Mouse (Mus musculus): ENCODE data around the gene Gpx3. TPM values are rescaled to one million over a fixed set of nuclear protein-coding genes. Genes with fewer than 3 reads are reported as not detected.

Gene Gpx3
- polyA plus RNA-seq, 1 experiment from 2014 or later, result 68.6 TPM

- H3K9ac ChIP-seq, result no peak overlapping the region
- no peaks in the 10 kb centered on the region for H3K9me3 ChIP-seq (replicated peaks)
- WGBS, result 51% methylated on average over 7 of the region's 7 CpGs
- ATAC-seq (ENCODE audit: low FRiP score), result no peak
- peaks cover 67% of the 10 kb centered on the region for H3K36me3 ChIP-seq
- H3K4me1 ChIP-seq, result no peaks in the 10 kb centered on the region
- no peak overlapping the region for H3K27ac ChIP-seq
- H3K27me3 ChIP-seq, result no peaks in the 10 kb centered on the region
- no peak overlapping the region for H3K4me2 ChIP-seq (replicated peaks)
- H3K4me3 ChIP-seq, result no peak overlapping the region
Measured at GRCm38 (mm10) chr11:54921798-54922197, 19.5 kb downstream of the Gpx3 start.

DNA sequence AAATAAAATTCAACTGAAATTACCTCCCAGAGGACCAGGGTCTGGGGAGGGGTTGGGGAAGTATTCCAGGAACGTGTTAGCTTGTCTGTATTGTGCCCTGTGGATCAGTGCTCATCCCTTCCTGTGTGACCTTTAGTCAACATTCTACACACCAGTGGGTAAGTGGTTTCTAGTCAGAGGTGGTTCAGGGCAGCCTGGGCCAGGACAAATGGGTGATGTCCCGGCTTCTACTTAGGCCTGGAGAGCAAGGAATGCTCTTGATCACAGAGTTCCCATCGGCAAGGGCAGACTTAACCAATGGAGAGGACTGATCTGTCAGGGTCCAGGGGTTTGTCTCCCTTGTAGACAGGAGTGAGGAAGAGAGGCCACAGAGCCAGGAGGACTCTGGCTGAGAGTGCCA lies 20.2 kb downstream of the Gpx3 start:
- Histone ChIP-seq H3K9me3 (replicated peaks) (no peaks in the 10 kb centered on the region), H3K27me3 (no peaks in the 10 kb centered on the region), H3K4me2 (replicated peaks) (no peak overlapping the region), H3K36me3 (peaks cover 60% of the 10 kb centered on the region), H3K4me1 (no peaks in the 10 kb centered on the region), H3K4me3 (no peak overlapping the region), H3K27ac (no peak overlapping the region), H3K9ac (no peak overlapping the region)
- 92% methylated on average over 3 of the region's 3 CpGs for WGBS
- ATAC-seq (ENCODE audit: low FRiP score), result no peak

GRCm38 (mm10) chr11:54924145-54924544 lies 21.9 kb downstream of the Gpx3 start:
- H3K4me1 ChIP-seq, result no peaks in the 10 kb centered on the region
- H3K9ac ChIP-seq, result no peak overlapping the region
- WGBS, result 89% methylated on average over 14 of the region's 14 CpGs
- H3K36me3 ChIP-seq, result peaks cover 53% of the 10 kb centered on the region
- no peak overlapping the region for H3K27ac ChIP-seq
- H3K4me3 ChIP-seq, result no peak overlapping the region
- no peaks in the 10 kb centered on the region for H3K9me3 ChIP-seq (replicated peaks)
- no peak overlapping the region for H3K4me2 ChIP-seq (replicated peaks)
- no peak for ATAC-seq (ENCODE audit: low FRiP score)
- H3K27me3 ChIP-seq, result no peaks in the 10 kb centered on the region

DNA sequence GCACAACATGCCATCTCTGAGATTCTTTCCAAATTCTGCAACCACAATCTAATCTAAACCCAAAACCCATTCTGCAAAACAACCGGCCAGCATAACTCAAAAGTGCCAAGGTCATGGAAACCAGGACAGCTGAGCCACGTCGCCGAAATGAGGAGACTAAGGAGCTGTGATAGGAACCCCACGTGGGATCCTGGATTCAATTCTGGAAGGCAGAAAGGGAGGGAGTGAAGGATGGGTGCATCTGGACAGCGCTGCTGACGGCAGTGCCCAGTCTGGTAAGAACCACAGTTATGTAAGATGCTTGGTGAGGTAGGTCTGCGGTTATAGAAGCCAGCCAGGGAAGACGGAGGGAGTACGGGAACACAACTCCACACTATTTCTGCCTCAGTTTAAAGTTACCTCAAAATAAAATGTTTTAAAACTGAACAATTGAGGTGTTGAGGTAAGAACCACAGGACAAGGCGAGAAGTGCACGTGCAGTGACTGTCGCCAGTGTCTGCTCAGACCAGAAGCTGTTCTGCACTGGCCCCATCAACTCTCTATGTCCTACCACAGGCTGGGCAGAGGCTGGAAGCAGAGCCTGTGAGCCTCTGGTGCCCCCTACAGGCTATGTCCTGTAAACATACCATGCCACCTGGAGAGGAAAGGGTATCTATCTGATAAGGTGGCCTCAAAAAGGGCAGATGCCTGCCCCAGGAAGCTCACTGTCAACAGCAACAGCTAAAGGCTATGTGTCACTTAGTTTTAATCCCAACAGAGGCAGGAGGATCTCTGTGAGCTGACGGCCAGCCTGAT lies 25.3 kb downstream of the Gpx3 start:
- Histone ChIP-seq H3K9me3 (replicated peaks) (no peaks in the 10 kb centered on the region), H3K27me3 (no peaks in the 10 kb centered on the region), H3K4me3 (no peak overlapping the region), H3K27ac (no peak overlapping the region), H3K4me1 (no peaks in the 10 kb centered on the region), H3K9ac (no peak overlapping the region), H3K4me2 (replicated peaks) (no peak overlapping the region), H3K36me3 (peaks cover 48% of the 10 kb centered on the region)
- WGBS, result 84% methylated on average over 14 of the region's 14 CpGs
- no peak for ATAC-seq (ENCODE audit: low FRiP score)

DNA sequence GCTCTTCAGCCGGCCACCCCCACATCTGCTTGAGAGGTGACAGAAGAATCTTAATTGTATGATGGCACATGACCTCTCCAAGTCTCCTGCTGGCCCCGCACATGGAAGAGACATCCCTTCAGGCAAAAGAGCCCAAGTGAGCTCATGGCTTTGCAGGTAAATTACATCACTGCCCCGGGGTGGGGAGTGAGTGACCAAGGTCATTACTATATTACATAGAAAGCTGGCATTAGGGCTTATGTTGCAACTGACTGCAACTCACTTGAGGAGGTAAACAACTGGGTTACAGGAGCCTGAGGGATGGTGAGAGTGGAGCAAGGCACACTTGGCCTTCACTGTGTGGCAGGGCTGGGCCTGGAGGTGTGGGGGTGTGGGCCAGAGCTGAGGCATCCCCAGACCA lies 26.0 kb downstream of the Gpx3 start:
- 87% methylated on average over 3 of the region's 3 CpGs for WGBS
- no peaks in the 10 kb centered on the region for H3K9me3 ChIP-seq (replicated peaks)
- H3K9ac ChIP-seq, result no peak overlapping the region
- no peak overlapping the region for H3K27ac ChIP-seq
- H3K27me3 ChIP-seq, result no peaks in the 10 kb centered on the region
- H3K4me3 ChIP-seq, result no peak overlapping the region
- peaks cover 43% of the 10 kb centered on the region for H3K36me3 ChIP-seq
- H3K4me2 ChIP-seq (replicated peaks), result no peak overlapping the region
- ATAC-seq (ENCODE audit: low FRiP score), result no peak
- no peaks in the 10 kb centered on the region for H3K4me1 ChIP-seq

DNA sequence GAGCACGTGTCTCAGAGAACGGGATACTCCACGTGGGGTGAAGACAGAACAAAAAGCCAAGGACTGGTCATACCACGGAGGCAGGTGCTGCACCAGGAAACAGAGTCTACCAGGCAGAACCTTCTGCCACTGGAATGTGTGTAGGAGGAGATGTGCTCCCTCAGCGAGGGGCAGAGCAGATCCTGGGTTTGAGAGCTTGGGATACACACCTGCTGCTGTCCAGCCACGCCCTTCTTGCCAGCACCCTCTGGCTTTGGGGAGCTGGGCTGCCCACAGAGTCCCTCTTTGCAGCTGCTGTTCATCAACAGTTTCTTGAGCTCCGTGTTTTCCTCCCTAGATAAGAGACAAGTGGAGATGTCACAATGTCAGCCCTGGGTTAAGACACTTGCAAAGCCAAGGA lies 26.6 kb downstream of the Gpx3 start:
- Histone ChIP-seq H3K9me3 (replicated peaks) (no peaks in the 10 kb centered on the region), H3K27ac (no peak overlapping the region), H3K4me3 (no peak overlapping the region), H3K9ac (no peak overlapping the region), H3K27me3 (no peaks in the 10 kb centered on the region), H3K4me2 (replicated peaks) (no peak overlapping the region), H3K36me3 (peaks cover 48% of the 10 kb centered on the region), H3K4me1 (no peaks in the 10 kb centered on the region)
- 86% methylated on average over 7 of the region's 7 CpGs for WGBS
- no peak for ATAC-seq (ENCODE audit: low FRiP score)

GRCm38 (mm10) chr11:54929290-54929689 lies 27.0 kb downstream of the Gpx3 start:
- Histone ChIP-seq H3K4me2 (replicated peaks) (no peak overlapping the region), H3K4me1 (no peaks in the 10 kb centered on the region), H3K27me3 (no peaks in the 10 kb centered on the region), H3K36me3 (peaks cover 46% of the 10 kb centered on the region), H3K9me3 (replicated peaks) (no peaks in the 10 kb centered on the region), H3K4me3 (no peak overlapping the region), H3K9ac (no peak overlapping the region), H3K27ac (no peak overlapping the region)
- 96% methylated on average over 6 of the region's 6 CpGs for WGBS
- ATAC-seq (ENCODE audit: low FRiP score), result no peak

DNA sequence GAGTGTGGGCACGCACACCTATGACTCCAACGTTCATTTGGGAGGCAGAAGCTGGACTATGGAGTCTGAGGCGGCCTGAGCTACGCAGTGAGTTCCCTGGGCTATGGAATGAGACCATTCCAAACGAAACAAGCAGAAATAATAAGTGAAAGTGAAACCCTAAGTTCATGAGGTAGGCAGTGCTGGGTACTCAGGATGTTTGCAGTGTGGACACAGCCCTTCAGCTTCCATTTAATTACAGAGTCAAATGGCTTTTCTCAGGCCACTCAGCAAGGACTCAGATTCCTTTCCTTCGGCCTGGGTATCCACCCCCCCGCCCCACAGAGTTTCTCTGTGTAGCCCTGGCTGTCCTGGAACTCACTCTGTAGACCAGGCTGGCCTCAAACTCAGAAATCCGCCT lies 27.5 kb downstream of the Gpx3 start:
- no peaks in the 10 kb centered on the region for H3K9me3 ChIP-seq (replicated peaks)
- no peak overlapping the region for H3K27ac ChIP-seq
- H3K9ac ChIP-seq, result no peak overlapping the region
- H3K4me3 ChIP-seq, result no peak overlapping the region
- peaks cover 43% of the 10 kb centered on the region for H3K36me3 ChIP-seq
- H3K27me3 ChIP-seq, result no peaks in the 10 kb centered on the region
- 86% methylated on average over 8 of the region's 8 CpGs for WGBS
- no peaks in the 10 kb centered on the region for H3K4me1 ChIP-seq
- ATAC-seq (ENCODE audit: low FRiP score), result no peak
- no peak overlapping the region for H3K4me2 ChIP-seq (replicated peaks)

- ATAC-seq (ENCODE audit: low FRiP score), result no peak
- H3K9me3 ChIP-seq (replicated peaks), result no peaks in the 10 kb centered on the region
- no peak overlapping the region for H3K4me3 ChIP-seq
- H3K27ac ChIP-seq, result no peak overlapping the region
- peaks cover 43% of the 10 kb centered on the region for H3K36me3 ChIP-seq
- no peaks in the 10 kb centered on the region for H3K27me3 ChIP-seq
- H3K9ac ChIP-seq, result no peak overlapping the region; the same call in 1 of the 2 replicates
- H3K4me1 ChIP-seq, result no peaks in the 10 kb centered on the region
- no peak overlapping the region for H3K4me2 ChIP-seq (replicated peaks)
- 66% methylated on average over 7 of the region's 7 CpGs for WGBS
Measured at GRCm38 (mm10) chr11:54930318-54930979, 28.2 kb downstream of the Gpx3 start.

DNA sequence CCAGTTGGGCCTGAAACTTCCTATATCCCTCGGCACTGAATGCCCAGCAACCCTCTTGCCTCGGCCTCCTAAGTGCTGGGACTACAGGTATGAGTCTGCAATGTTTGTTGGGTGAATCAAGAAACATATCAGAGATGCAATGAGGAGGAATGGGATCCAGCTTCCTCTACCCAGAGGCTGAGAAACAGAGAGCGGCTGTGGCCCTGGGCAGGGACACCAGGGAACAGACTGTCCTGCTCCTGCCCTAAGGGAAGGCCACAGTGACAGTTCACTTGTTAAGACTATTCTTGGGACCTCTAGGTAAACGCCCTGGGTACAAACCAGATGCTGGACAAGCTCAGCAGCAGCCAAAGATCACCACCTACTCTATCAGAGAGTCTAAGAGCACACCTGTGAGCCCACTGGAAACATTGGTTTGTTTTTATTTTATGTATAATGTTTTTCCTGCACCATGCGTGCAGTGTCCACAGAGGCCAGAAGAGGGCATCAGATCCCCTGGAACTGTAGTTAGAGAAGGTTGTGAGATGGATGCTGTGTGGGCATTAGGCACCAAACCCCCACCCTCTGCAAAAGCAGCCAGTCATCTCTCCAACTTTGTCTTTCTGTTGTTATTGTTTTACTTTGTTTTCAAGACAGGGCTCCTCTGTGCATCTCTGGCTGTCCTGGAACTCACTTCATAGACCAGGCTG lies 29.3 kb downstream of the Gpx3 start:
- 64% methylated on average over 5 of the region's 5 CpGs for WGBS
- Histone ChIP-seq H3K27ac (no peak overlapping the region), H3K4me1 (peaks cover 8% of the 10 kb centered on the region), H3K4me3 (no peak overlapping the region), H3K36me3 (peaks cover 33% of the 10 kb centered on the region), H3K4me2 (replicated peaks) (no peak overlapping the region), H3K9ac (no peak overlapping the region), H3K27me3 (no peaks in the 10 kb centered on the region), H3K9me3 (replicated peaks) (no peaks in the 10 kb centered on the region)
- ATAC-seq (ENCODE audit: low FRiP score), result no peak

DNA sequence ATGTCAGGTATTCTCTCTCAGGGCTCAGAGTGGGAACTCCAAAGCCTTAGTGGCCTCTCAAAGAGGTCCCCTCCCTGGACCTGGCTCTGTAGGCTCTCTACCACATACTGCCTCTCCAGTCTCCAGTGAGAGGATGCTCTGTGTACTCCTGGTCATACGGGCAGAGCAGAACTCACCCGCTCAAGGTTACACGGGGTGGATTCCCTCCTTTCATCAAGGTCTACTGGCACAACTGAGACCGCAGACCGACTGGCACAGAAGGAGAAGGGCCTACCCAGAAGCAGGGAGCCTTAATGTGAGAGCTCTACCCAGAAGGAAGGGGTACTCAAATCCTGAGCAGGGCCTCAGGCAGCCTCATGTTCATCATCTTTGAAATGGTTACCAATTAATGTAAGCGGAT lies 30.3 kb downstream of the Gpx3 start:
- peaks cover 8% of the 10 kb centered on the region for H3K4me1 ChIP-seq
- no peak overlapping the region for H3K9ac ChIP-seq
- no peaks in the 10 kb centered on the region for H3K9me3 ChIP-seq (replicated peaks)
- no peak overlapping the region for H3K27ac ChIP-seq
- no peak overlapping the region for H3K4me2 ChIP-seq (replicated peaks)
- 93% methylated on average over 6 of the region's 6 CpGs for WGBS
- ATAC-seq (ENCODE audit: low FRiP score), result no peak
- peaks cover 34% of the 10 kb centered on the region for H3K36me3 ChIP-seq
- H3K27me3 ChIP-seq, result no peaks in the 10 kb centered on the region
- no peak overlapping the region for H3K4me3 ChIP-seq

- H3K36me3 ChIP-seq, result peaks cover 31% of the 10 kb centered on the region
- no peak overlapping the region for H3K4me3 ChIP-seq
- H3K27ac ChIP-seq, result no peak overlapping the region
- no peaks in the 10 kb centered on the region for H3K27me3 ChIP-seq
- H3K4me1 ChIP-seq, result peaks cover 8% of the 10 kb centered on the region
- no peak for ATAC-seq (ENCODE audit: low FRiP score)
- H3K4me2 ChIP-seq (replicated peaks), result no peak overlapping the region
- no peak overlapping the region for H3K9ac ChIP-seq
- WGBS, result 95% methylated on average over 7 of the region's 7 CpGs
- H3K9me3 ChIP-seq (replicated peaks), result no peaks in the 10 kb centered on the region
Measured at GRCm38 (mm10) chr11:54934198-54934597, 31.9 kb downstream of the Gpx3 start.
